Mouse (Mus musculus) hindbrain, embryonic 14.5 days (tissue): Measurements from ENCODE around the gene Map4k4. TPM values are rescaled to one million over a fixed set of nuclear protein-coding genes. Genes with fewer than 3 reads are reported as not detected.

ENCODE experiments used
- ATAC-seq: fragments of 200-750 bp; cut with Nextera tagmentation; 2 replicates; pipeline ENCODE4 v1.8.0; 2017; ENCODE audit warnings: moderate number of reproducible peaks, mild to moderate bottlenecking, moderate TSS enrichment, moderate library complexity; ENCODE audit not compliant: low FRiP score
- DNase-seq: peaks from one replicate; pipeline ENCODE4 v3.0.0-alpha.2; 2015; ENCODE audit warnings: low spot score
- H3K27ac ChIP-seq: fragments of 300-500 bp; sonication (generic); 2 replicates; pipeline ENCODE4 v1.5.1; 2014; ENCODE audit warnings: mild to moderate bottlenecking, moderate library complexity
- H3K27me3 ChIP-seq: fragments of 300-500 bp; sonication (generic); 2 replicates; pipeline ENCODE4 v1.6.1; 2014; ENCODE audit warnings: mild to moderate bottlenecking, low read length, mixed read lengths; ENCODE audit not compliant: control insufficient read depth, insufficient read depth
- H3K36me3 ChIP-seq: fragments of 300-500 bp; sonication (generic); replicated peaks from 2 replicates; pipeline ENCODE4 v1.6.1; 2014; ENCODE audit not compliant: control insufficient read depth, insufficient read depth
- H3K4me1 ChIP-seq: fragments of 300-500 bp; sonication (generic); replicated peaks from 2 replicates; pipeline ENCODE4 v1.6.1; 2014; ENCODE audit warnings: antibody characterized with exemption, low read length, mixed read lengths; ENCODE audit not compliant: control insufficient read depth, insufficient read depth
- H3K4me2 ChIP-seq: fragments of 300-500 bp; sonication (generic); replicated peaks from 2 replicates; pipeline ENCODE4 v1.6.1; 2014; ENCODE audit warnings: mild to moderate bottlenecking, moderate library complexity
- H3K4me3 ChIP-seq: fragments of 300-500 bp; sonication (generic); replicated peaks from 2 replicates; pipeline ENCODE4 v1.5.1; 2014; ENCODE audit warnings: mild to moderate bottlenecking, low read length
- H3K9ac ChIP-seq: fragments of 300-500 bp; sonication (generic); 2 replicates; pipeline ENCODE4 v1.6.1; 2014
- H3K9me3 ChIP-seq: fragments of 300-500 bp; sonication (generic); 2 replicates; pipeline ENCODE4 v1.6.1; 2016; ENCODE audit warnings: low read length; ENCODE audit not compliant: control insufficient read depth
- whole genome bisulfite sequencing: fragments of 180-500 bp; shearing (Covaris S2); extraction: QIAGEN DNeasy Blood & Tissue Kit; methylation state at CpG from one replicate; pipeline ENCODE4 v1.1.7; 2014; 5-methylcytosine and 5-hydroxymethylcytosine counted together
- polyA plus RNA-seq: library from polyadenylated mRNA; unstranded; fragments of >200 nt; fragmentation: Nextera tagmentation; extraction: Ambion mirVana; gene quantifications from 2 replicates; pipeline ENCODE4 v1.2.1, GENCODE M21; 2014

Gene Map4k4
- polyA plus RNA-seq, 1 experiment from 2014 or later: 51.2 TPM

- 72% methylated on average over 10 of the region's 10 CpGs for WGBS
- ATAC-seq: no peak
- H3K4me2 ChIP-seq: no peak overlapping the region
- H3K4me1 ChIP-seq: 0 out of 2 replicates have a peak, but pooled peaks cover 7% of the 10 kb centered on the region
- no peak for DNase-seq
- no peaks in the 10 kb centered on the region for H3K27me3 ChIP-seq
- H3K9ac ChIP-seq: no peak overlapping the region
- no peaks in the 10 kb centered on the region for H3K36me3 ChIP-seq
- H3K27ac ChIP-seq: no peak overlapping the region
- H3K4me3 ChIP-seq: no peak overlapping the region
- H3K9me3 ChIP-seq: no peaks in the 10 kb centered on the region
These were observed 31.7 kb upstream of the Map4k4 start for GRCm38 (mm10) chr1:39868825-39869571.

DNA sequence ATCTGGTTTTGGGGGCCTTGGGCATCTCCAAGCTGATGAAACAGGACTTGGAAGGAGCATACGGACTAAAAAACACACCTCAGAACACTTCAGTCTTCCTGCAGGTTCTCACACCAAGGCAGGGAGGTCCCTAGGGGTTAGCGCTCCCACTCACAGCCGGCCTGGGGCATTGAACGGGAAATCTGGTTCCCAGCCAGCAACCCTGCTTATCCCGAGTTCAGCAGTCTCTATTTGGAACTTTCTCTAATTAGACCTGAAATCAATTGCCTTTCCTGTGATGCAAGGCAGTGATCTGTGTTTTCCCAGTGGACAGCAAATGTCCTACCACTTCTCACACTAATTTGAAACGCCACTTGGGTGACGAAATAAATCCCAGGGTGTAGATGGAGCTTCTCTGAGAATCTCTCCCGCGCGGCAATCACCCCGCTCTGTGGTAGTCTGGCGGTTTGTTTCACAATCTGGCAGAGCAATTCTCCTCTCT lies 31.0 kb upstream of the Map4k4 start:
- Histone ChIP-seq H3K4me2 (no peak overlapping the region), H3K36me3 (no peaks in the 10 kb centered on the region), H3K9ac (no peak overlapping the region), H3K4me3 (no peak overlapping the region), H3K9me3 (no peaks in the 10 kb centered on the region), H3K27me3 (no peaks in the 10 kb centered on the region), H3K4me1 (0 out of 2 replicates have a peak, but pooled peaks cover 7% of the 10 kb centered on the region), H3K27ac (no peak overlapping the region)
- no peak for DNase-seq
- WGBS: 62% methylated on average over 12 of the region's 12 CpGs
- no peak for ATAC-seq

- H3K9me3 ChIP-seq: no peaks in the 10 kb centered on the region
- 76% methylated on average over 3 of the region's 3 CpGs for WGBS
- no peak overlapping the region for H3K4me3 ChIP-seq
- H3K27ac ChIP-seq: no peak overlapping the region
- H3K4me2 ChIP-seq: no peak overlapping the region
- no peak overlapping the region for H3K9ac ChIP-seq
- H3K36me3 ChIP-seq: no peaks in the 10 kb centered on the region
- no peak for DNase-seq
- no peaks in the 10 kb centered on the region for H3K27me3 ChIP-seq
- H3K4me1 ChIP-seq: no peaks in the 10 kb centered on the region
- no peak for ATAC-seq
These were observed 22.7 kb upstream of the Map4k4 start for GRCm38 (mm10) chr1:39877981-39878380.

GRCm38 (mm10) chr1:39882505-39882904 lies 18.2 kb upstream of the Map4k4 start:
- Histone ChIP-seq H3K27me3 (no peaks in the 10 kb centered on the region), H3K4me2 (no peak overlapping the region), H3K4me3 (no peak overlapping the region), H3K36me3 (no peaks in the 10 kb centered on the region), H3K9ac (no peak overlapping the region), H3K27ac (no peak overlapping the region), H3K4me1 (no peaks in the 10 kb centered on the region), H3K9me3 (no peaks in the 10 kb centered on the region)
- ATAC-seq (no peak), DNase-seq (no peak)
- WGBS: 90% methylated on average over 4 of the region's 4 CpGs

DNA sequence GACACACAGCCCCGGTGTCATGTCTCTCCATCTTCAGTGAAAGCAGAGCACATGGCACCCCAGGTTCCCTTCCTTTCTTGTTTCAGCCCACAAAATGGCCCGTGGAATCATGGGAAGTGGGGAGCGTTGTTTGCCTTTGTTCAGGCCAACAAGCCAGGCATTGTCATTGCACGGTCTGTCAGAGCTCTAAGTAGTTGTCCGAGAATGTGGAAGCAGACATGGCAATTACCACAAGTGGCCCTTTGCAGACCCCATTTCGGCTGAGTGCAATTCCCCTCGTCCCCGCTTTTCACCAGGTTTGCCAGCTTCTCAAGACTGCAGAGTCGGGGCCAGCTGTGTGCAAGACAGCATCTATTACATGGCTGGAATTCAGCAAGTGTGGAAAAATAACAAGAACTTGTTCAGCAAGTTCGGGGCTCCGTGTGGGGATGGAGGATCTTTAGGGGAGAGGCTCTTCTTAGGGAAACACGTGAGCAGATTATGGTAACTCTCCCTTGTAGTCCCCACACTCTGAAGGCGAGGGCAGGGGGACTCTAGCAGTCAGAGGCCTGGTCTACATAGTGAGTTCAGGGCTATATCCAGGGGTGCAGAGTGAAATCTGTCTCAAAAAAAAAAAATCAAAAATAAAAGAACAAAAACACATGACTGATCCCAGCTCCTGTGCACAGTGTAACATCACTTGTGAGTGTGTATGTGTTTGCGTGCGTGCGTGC lies 15.8 kb upstream of the Map4k4 start:
- DNase-seq (no peak), ATAC-seq (no peak)
- no peak overlapping the region; the same call in 1 of the 2 replicates for H3K4me2 ChIP-seq
- no peaks in the 10 kb centered on the region for H3K36me3 ChIP-seq
- H3K27me3 ChIP-seq: no peaks in the 10 kb centered on the region
- no peak overlapping the region for H3K9ac ChIP-seq
- H3K27ac ChIP-seq: peak overlapping the region; percentile 5; the same call in 1 of the 2 replicates
- 35% methylated on average over 16 of the region's 16 CpGs for WGBS
- no peaks in the 10 kb centered on the region for H3K9me3 ChIP-seq
- H3K4me1 ChIP-seq: no peaks in the 10 kb centered on the region
- H3K4me3 ChIP-seq: no peak overlapping the region

- no peaks in the 10 kb centered on the region for H3K4me1 ChIP-seq
- no peak overlapping the region for H3K4me2 ChIP-seq
- no peaks in the 10 kb centered on the region for H3K9me3 ChIP-seq
- no peak overlapping the region for H3K27ac ChIP-seq
- WGBS: 56% methylated on average over 1 of the region's 1 CpGs
- ATAC-seq: no peak
- H3K9ac ChIP-seq: no peak overlapping the region
- H3K36me3 ChIP-seq: no peaks in the 10 kb centered on the region
- no peaks in the 10 kb centered on the region for H3K27me3 ChIP-seq
- no peak for DNase-seq
- no peak overlapping the region for H3K4me3 ChIP-seq
These were observed 12.7 kb upstream of the Map4k4 start for GRCm38 (mm10) chr1:39887997-39888396.

DNA sequence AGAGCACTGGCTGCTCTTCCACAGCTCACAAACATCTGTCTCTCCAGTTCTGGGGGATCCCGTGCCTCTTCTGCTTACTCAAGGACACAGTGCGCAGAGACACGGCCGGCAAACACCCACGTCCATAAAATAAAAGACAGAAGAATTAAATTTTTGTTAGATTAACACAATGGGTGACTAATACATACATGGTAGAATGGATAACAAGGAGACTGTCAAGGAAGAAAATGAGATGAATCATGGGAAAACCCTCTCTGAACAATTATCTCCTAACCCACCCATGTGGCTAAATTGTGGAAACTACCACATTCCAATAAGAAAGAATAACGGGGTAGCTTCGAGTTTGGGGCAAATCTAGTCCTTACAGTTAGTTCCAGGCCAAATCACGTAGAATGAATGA lies 11.3 kb upstream of the Map4k4 start:
- no peak overlapping the region for H3K9ac ChIP-seq
- H3K9me3 ChIP-seq: no peaks in the 10 kb centered on the region
- ATAC-seq: no peak
- H3K27ac ChIP-seq: no peak overlapping the region
- H3K4me3 ChIP-seq: no peak overlapping the region
- no peak overlapping the region for H3K4me2 ChIP-seq
- DNase-seq: no peak
- no peaks in the 10 kb centered on the region for H3K36me3 ChIP-seq
- no peaks in the 10 kb centered on the region for H3K4me1 ChIP-seq
- WGBS: 92% methylated on average over 8 of the region's 8 CpGs
- no peaks in the 10 kb centered on the region for H3K27me3 ChIP-seq

DNA sequence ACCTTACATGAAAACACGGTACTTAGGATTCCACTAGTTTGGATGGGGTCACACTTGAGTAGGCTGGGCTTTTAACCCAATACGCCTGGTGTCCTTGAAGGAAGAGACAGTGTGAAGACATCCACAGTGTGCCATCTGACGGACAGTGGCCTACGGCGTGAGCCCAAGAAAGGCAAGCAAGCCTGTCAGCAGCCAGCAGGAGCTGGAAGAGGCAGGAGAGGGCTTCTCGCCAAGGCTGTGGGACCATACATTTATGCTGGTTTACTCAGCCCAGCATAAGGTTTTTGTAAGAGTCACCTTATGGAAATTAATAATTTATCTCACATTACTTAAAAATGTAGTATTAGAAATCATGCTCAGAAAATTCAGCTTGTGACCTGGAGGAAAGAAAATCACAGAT lies 10.7 kb upstream of the Map4k4 start:
- H3K4me1 ChIP-seq: no peaks in the 10 kb centered on the region
- H3K9ac ChIP-seq: no peak overlapping the region
- H3K4me2 ChIP-seq: no peak overlapping the region
- ATAC-seq: no peak
- H3K36me3 ChIP-seq: no peaks in the 10 kb centered on the region
- DNase-seq: no peak
- no peak overlapping the region for H3K27ac ChIP-seq
- no peaks in the 10 kb centered on the region for H3K27me3 ChIP-seq
- H3K4me3 ChIP-seq: no peak overlapping the region
- H3K9me3 ChIP-seq: no peaks in the 10 kb centered on the region
- 85% methylated on average over 6 of the region's 6 CpGs for WGBS

DNA sequence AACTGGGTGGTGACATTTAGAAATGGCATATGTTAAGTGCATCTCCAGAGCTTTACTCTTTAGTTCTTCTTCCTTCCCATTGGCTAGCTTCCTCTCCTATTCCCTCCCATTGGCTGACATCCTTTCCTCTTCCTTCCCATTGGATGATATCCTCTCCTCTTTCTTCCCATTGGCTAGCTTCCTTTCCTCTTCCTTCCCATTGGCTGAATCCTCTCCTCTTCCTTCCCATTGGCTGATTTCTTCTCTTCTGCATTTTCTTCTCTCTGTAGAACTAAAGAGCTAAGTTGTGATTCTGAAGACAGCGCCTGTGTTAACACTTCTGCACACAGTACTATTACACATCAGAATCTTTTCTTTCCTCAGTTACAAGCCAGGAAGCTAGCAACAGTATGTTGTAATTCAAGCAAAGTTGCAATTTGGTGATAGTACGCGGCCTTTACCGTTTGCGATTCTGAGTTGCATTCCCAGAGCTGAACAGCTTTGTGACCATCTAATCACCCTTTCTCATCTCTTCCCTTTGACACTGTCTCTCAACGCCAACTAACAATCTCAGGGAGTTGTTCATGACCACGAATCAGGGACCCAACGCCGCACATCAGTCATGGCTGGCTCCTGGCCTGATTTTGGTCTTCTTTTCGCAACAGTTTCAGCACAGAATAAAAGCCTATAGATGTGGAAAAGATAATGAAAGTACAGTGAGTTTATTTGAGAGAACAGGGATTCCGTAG lies 7.4 kb upstream of the Map4k4 start:
- H3K9ac ChIP-seq: no peak overlapping the region
- H3K4me3 ChIP-seq: no peak overlapping the region
- no peaks in the 10 kb centered on the region for H3K9me3 ChIP-seq
- no peaks in the 10 kb centered on the region for H3K36me3 ChIP-seq
- H3K27ac ChIP-seq: no peak overlapping the region
- H3K27me3 ChIP-seq: no peaks in the 10 kb centered on the region
- H3K4me2 ChIP-seq: no peak overlapping the region
- DNase-seq: no peak
- H3K4me1 ChIP-seq: no peaks in the 10 kb centered on the region
- no peak for ATAC-seq
- WGBS: 95% methylated on average over 11 of the region's 11 CpGs
